Mouse (Mus musculus) midbrain, postnatal 0 days (tissue): ENCODE data around the gene Olfr549. TPM values are rescaled to one million over a fixed set of nuclear protein-coding genes. Genes with fewer than 3 reads are reported as not detected.

ENCODE experiments used
- ATAC-seq: fragments of 200-750 bp; cut with Nextera tagmentation; 2 replicates; pipeline ENCODE4 v1.8.0; 2017; ENCODE audit warnings: moderate number of reproducible peaks, mild to moderate bottlenecking, moderate TSS enrichment, moderate library complexity; ENCODE audit not compliant: low FRiP score
- DNase-seq: peaks from one replicate; pipeline ENCODE4 v3.0.0-alpha.2; 2015; ENCODE audit warnings: low spot score
- H3K27ac ChIP-seq: fragments of 300-500 bp; sonication (generic); 2 replicates; pipeline ENCODE4 v1.5.1; 2014; ENCODE audit warnings: low read depth, mild to moderate bottlenecking, low read length, mixed read lengths
- H3K27me3 ChIP-seq: fragments of 300-500 bp; sonication (generic); 2 replicates; pipeline ENCODE4 v1.6.1; 2014; ENCODE audit warnings: low read length, control low read depth, mixed read lengths; ENCODE audit not compliant: insufficient read depth
- H3K36me3 ChIP-seq: fragments of 300-500 bp; sonication (generic); 2 replicates; pipeline ENCODE4 v1.6.1; 2014; ENCODE audit warnings: low read length, control low read depth, mixed read lengths; ENCODE audit not compliant: insufficient read depth
- H3K4me1 ChIP-seq: fragments of 300-500 bp; sonication (generic); 2 replicates; pipeline ENCODE4 v1.6.1; 2014; ENCODE audit warnings: mild to moderate bottlenecking, control low read depth, antibody characterized with exemption, low read length, mixed read lengths; ENCODE audit not compliant: insufficient read depth
- H3K4me2 ChIP-seq: fragments of 300-500 bp; sonication (generic); 2 replicates; pipeline ENCODE4 v1.6.1; 2014; ENCODE audit warnings: low read depth, mild to moderate bottlenecking, low read length, mixed read lengths; ENCODE audit not compliant: poor library complexity, severe bottlenecking
- H3K4me3 ChIP-seq: fragments of 300-500 bp; sonication (generic); 2 replicates; pipeline ENCODE4 v1.5.1; 2014; ENCODE audit warnings: low read depth, mild to moderate bottlenecking, low read length, moderate library complexity
- H3K9ac ChIP-seq: fragments of 300-500 bp; sonication (generic); replicated peaks from 2 replicates; pipeline ENCODE4 v1.6.1; 2014; ENCODE audit warnings: mild to moderate bottlenecking, low read length, moderate library complexity, mixed read lengths; ENCODE audit not compliant: poor library complexity, severe bottlenecking
- H3K9me3 ChIP-seq: fragments of 300-500 bp; sonication (generic); 2 replicates; pipeline ENCODE4 v1.6.1; 2016; ENCODE audit warnings: low read length, control low read depth
- CTCF ChIP-seq: IDR thresholded peaks from 2 replicates; pipeline ENCODE4 v1.5.1; 2016; ENCODE audit warnings: antibody characterized with exemption, mild to moderate bottlenecking
- WGBS: fragments of 180-500 bp; shearing (Covaris S2); extraction: QIAGEN DNeasy Blood & Tissue Kit; methylation state at CpG from one replicate; pipeline ENCODE4 v1.1.7; 2014; 5-methylcytosine and 5-hydroxymethylcytosine counted together
- polyA plus RNA-seq: library from polyadenylated mRNA; unstranded; fragments of >200 nt; fragmentation: Nextera tagmentation; extraction: Ambion mirVana; gene quantifications from 2 replicates; pipeline ENCODE4 v1.2.1, GENCODE M21; 2015
- total RNA-seq: library from RNA; depleted of rRNA; stranded (reverse); fragments of >200 nt; gene quantifications from 2 replicates; pipeline ENCODE4 v1.2.3, GENCODE M21; 2014

The Olfr549 gene
- total and polyA plus RNA-seq, 2 experiments from 2014 or later = not detected

- no peak overlapping the region for H3K4me3 ChIP-seq
- TF ChIP-seq CTCF = no peak
- no peak for ATAC-seq
- WGBS = 96% methylated on average over 10 of the region's 10 CpGs
- no peak overlapping the region for H3K9ac ChIP-seq
- H3K27ac ChIP-seq = no peak overlapping the region
- H3K4me1 ChIP-seq = no peaks in the 10 kb centered on the region
- no peaks in the 10 kb centered on the region for H3K36me3 ChIP-seq
- H3K4me2 ChIP-seq = no peak overlapping the region
- H3K27me3 ChIP-seq = peaks cover 5% of the 10 kb centered on the region; the same call in 1 of the 2 replicates
- H3K9me3 ChIP-seq = no peaks in the 10 kb centered on the region
- no peak for DNase-seq
Observed at GRCm38 (mm10) chr7:102511927-102512326, 37.7 kb upstream of the Olfr549 start.

GRCm38 (mm10) chr7:102512814-102513435 is 36.7 kb upstream of the Olfr549 start:
- TF ChIP-seq CTCF = peak; percentile 87
- peak overlapping the region; percentile 34; the same call in 1 of the 2 replicates for H3K27ac ChIP-seq

GRCm38 (mm10) chr7:102514144-102514543 is 35.5 kb upstream of the Olfr549 start:
- no peak for ATAC-seq
- WGBS = 72% methylated on average over 4 of the region's 4 CpGs
- H3K36me3 ChIP-seq = no peaks in the 10 kb centered on the region
- peaks cover 5% of the 10 kb centered on the region; the same call in 1 of the 2 replicates for H3K27me3 ChIP-seq
- no peaks in the 10 kb centered on the region for H3K9me3 ChIP-seq
- TF ChIP-seq CTCF = no peak
- H3K4me3 ChIP-seq = no peak overlapping the region
- H3K9ac ChIP-seq = no peak overlapping the region
- DNase-seq = no peak
- H3K27ac ChIP-seq = no peak overlapping the region
- H3K4me1 ChIP-seq = no peaks in the 10 kb centered on the region
- no peak overlapping the region for H3K4me2 ChIP-seq

More at GRCm38 (mm10) chr7:102512814-102513435, 36.7 kb upstream of the Olfr549 start:
- H3K4me1 ChIP-seq = no peaks in the 10 kb centered on the region
- H3K4me2 ChIP-seq = peak overlapping the region; percentile 89
- peak overlapping the region; percentile 74 for H3K9ac ChIP-seq
- peaks cover 5% of the 10 kb centered on the region; the same call in 1 of the 2 replicates for H3K27me3 ChIP-seq
- no peaks in the 10 kb centered on the region for H3K9me3 ChIP-seq
- H3K36me3 ChIP-seq = no peaks in the 10 kb centered on the region
- peak; percentile 87 for DNase-seq
- H3K4me3 ChIP-seq = peak overlapping the region; percentile 54
- WGBS = under 1% methylated on average over 53 of the region's 54 CpGs
- peak; percentile 92 for ATAC-seq

- no peaks in the 10 kb centered on the region for H3K36me3 ChIP-seq
- peak; percentile 48 for DNase-seq
- TF ChIP-seq CTCF = no peak
- H3K9ac ChIP-seq = no peak overlapping the region
- no peak overlapping the region for H3K4me3 ChIP-seq
- H3K27ac ChIP-seq = no peak overlapping the region
- H3K27me3 ChIP-seq = peaks cover 5% of the 10 kb centered on the region; the same call in 1 of the 2 replicates
- H3K4me1 ChIP-seq = no peaks in the 10 kb centered on the region
- H3K9me3 ChIP-seq = no peaks in the 10 kb centered on the region
- WGBS = 67% methylated on average over 10 of the region's 10 CpGs
- H3K4me2 ChIP-seq = no peak overlapping the region
- ATAC-seq = no peak
Observed at GRCm38 (mm10) chr7:102516261-102517050, 33.2 kb upstream of the Olfr549 start.

GRCm38 (mm10) chr7:102517051-102517335 is 32.7 kb upstream of the Olfr549 start:
- peaks cover 5% of the 10 kb centered on the region; the same call in 1 of the 2 replicates for H3K27me3 ChIP-seq
- H3K4me1 ChIP-seq = no peaks in the 10 kb centered on the region
- no peak overlapping the region for H3K27ac ChIP-seq
- H3K4me3 ChIP-seq = no peak overlapping the region
- H3K9me3 ChIP-seq = no peaks in the 10 kb centered on the region
- 49% methylated on average over 2 of the region's 2 CpGs for WGBS
- DNase-seq = peak; percentile 50
- H3K4me2 ChIP-seq = no peak overlapping the region
- ATAC-seq = no peak
- no peak overlapping the region for H3K9ac ChIP-seq
- TF ChIP-seq CTCF = no peak
- H3K36me3 ChIP-seq = no peaks in the 10 kb centered on the region

GRCm38 (mm10) chr7:102529052-102529451 is 20.6 kb upstream of the Olfr549 start:
- no peaks in the 10 kb centered on the region for H3K36me3 ChIP-seq
- ATAC-seq (no peak), DNase-seq (no peak)
- no peak overlapping the region for H3K4me3 ChIP-seq
- TF ChIP-seq CTCF = no peak
- no peaks in the 10 kb centered on the region for H3K9me3 ChIP-seq
- WGBS = 79% methylated on average over 1 of the region's 1 CpGs
- no peaks in the 10 kb centered on the region for H3K27me3 ChIP-seq
- H3K9ac ChIP-seq = no peak overlapping the region
- H3K4me2 ChIP-seq = no peak overlapping the region
- no peaks in the 10 kb centered on the region for H3K4me1 ChIP-seq
- H3K27ac ChIP-seq = no peak overlapping the region
